Mouse (Mus musculus) forebrain, embryonic 13.5 days (tissue): ENCODE results near the gene Gpr19. TPM values are rescaled to one million over a fixed set of nuclear protein-coding genes. Genes with fewer than 3 reads are reported as not detected.

Experiments
- ATAC-seq: fragments of 200-750 bp; cut with Nextera tagmentation; 2 replicates; pipeline ENCODE4 v1.8.0; 2017
- H3K27ac ChIP-seq: fragments of 300-500 bp; sonication (generic); 2 replicates; pipeline ENCODE4 v1.5.1; 2015; ENCODE audit warnings: inconsistent platforms, mild to moderate bottlenecking, moderate library complexity
- H3K27me3 ChIP-seq: fragments of 300-500 bp; sonication (generic); 2 replicates; pipeline ENCODE4 v1.6.1; 2015; ENCODE audit warnings: mild to moderate bottlenecking, inconsistent platforms
- H3K36me3 ChIP-seq: fragments of 300-500 bp; sonication (generic); 2 replicates; pipeline ENCODE4 v1.6.1; 2015; ENCODE audit warnings: mild to moderate bottlenecking, inconsistent platforms; ENCODE audit not compliant: poor library complexity, severe bottlenecking
- H3K4me1 ChIP-seq: fragments of 300-500 bp; sonication (generic); 2 replicates; pipeline ENCODE4 v1.6.1; 2015; ENCODE audit warnings: inconsistent platforms
- H3K4me2 ChIP-seq: fragments of 300-500 bp; sonication (generic); 2 replicates; pipeline ENCODE4 v1.6.1; 2015; ENCODE audit warnings: inconsistent platforms, mild to moderate bottlenecking, moderate library complexity
- H3K4me3 ChIP-seq: fragments of 300-500 bp; sonication (generic); 2 replicates; pipeline ENCODE4 v1.5.1; 2015; ENCODE audit warnings: mild to moderate bottlenecking, inconsistent platforms
- H3K9ac ChIP-seq: fragments of 300-500 bp; sonication (generic); 2 replicates; pipeline ENCODE4 v1.6.1; 2015; ENCODE audit warnings: mild to moderate bottlenecking, inconsistent platforms
- H3K9me3 ChIP-seq: fragments of 300-500 bp; sonication (generic); replicated peaks from 2 replicates; pipeline ENCODE4 v1.6.1; 2016; ENCODE audit warnings: inconsistent platforms
- WGBS: fragments of 180-500 bp; shearing (Covaris S2); methylation state at CpG from one replicate; pipeline ENCODE4 v1.1.7; 2015; 5-methylcytosine and 5-hydroxymethylcytosine counted together
- polyA plus RNA-seq: library from polyadenylated mRNA; unstranded; fragments of >200 nt; fragmentation: Nextera tagmentation; extraction: Ambion mirVana; gene quantifications from 2 replicates; pipeline ENCODE4 v1.2.1, GENCODE M21; 2015

Gpr19 gene
- polyA plus RNA-seq, 1 experiment from 2014 or later: 46.4 TPM

DNA sequence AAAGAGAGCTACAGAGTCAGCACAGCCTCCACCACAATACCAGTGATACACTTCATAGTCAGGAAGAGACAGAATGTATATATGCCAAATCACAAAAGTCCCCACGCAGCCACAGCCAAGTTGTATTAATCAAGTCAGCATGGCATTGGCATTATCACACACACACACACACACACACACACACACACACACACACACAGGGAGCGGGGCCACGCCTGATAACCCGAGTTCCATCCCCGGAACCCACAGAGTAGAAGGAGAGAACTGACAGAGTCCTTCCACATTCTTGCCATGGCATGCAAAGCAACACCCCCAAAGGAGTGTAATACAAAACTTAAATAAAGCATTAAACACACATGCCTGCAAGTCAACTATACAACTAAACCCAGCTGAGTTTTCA is 18.8 kb downstream of the Gpr19 start:
- no peak overlapping the region for H3K4me3 ChIP-seq
- no peak overlapping the region for H3K9ac ChIP-seq
- no peak for ATAC-seq
- H3K27me3 ChIP-seq: no peaks in the 10 kb centered on the region
- H3K9me3 ChIP-seq: no peaks in the 10 kb centered on the region
- H3K36me3 ChIP-seq: peaks cover 39% of the 10 kb centered on the region
- no peak overlapping the region for H3K4me2 ChIP-seq
- H3K27ac ChIP-seq: no peak overlapping the region
- 92% methylated on average over 5 of the region's 5 CpGs for WGBS
- H3K4me1 ChIP-seq: peaks cover 32% of the 10 kb centered on the region

DNA sequence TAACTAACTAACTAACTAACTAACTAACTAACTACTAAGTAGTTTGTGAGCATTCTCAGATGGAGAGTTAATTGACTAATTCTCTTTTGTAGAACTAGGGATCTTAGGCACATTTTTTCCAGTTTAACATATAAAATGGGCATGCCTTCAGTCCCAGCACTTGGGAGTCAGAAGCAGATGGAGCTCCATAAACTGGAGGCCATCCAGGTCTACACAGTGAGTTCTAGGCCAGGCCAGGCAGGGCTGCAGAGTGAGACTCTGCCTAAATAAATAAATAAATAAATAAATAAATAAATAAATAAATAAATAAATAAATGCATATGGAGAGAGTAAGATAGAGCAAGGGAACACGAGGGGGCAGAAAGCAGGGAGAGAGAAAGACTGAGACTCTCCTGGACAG is 20.5 kb downstream of the Gpr19 start:
- H3K27ac ChIP-seq: no peak overlapping the region
- H3K9me3 ChIP-seq: no peaks in the 10 kb centered on the region
- no peak overlapping the region for H3K4me3 ChIP-seq
- 58% methylated on average over 1 of the region's 1 CpGs for WGBS
- H3K4me1 ChIP-seq: peaks cover 25% of the 10 kb centered on the region
- H3K4me2 ChIP-seq: no peak overlapping the region
- no peaks in the 10 kb centered on the region for H3K27me3 ChIP-seq
- no peak for ATAC-seq
- H3K36me3 ChIP-seq: peaks cover 46% of the 10 kb centered on the region
- H3K9ac ChIP-seq: no peak overlapping the region

DNA sequence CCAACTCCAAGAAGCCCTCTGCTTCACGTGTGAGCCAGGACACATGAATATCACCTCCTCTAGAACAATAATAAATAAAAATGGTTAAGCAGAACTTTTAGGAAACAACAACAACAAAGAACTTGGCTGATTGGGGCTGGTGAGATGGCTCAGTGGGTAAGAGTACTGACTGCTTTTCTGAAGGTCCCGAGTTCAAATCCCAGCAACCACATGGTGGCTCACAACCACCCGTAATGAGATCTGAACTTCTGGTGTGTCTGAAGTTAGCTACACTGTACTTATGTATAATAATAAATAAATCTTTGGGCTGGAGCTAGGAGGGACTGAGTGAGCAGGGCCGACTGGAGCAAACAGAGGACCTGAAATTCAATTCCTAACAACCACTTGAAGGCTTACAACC is 21.1 kb downstream of the Gpr19 start:
- WGBS: 92% methylated on average over 4 of the region's 4 CpGs
- no peak overlapping the region for H3K9ac ChIP-seq
- ATAC-seq: no peak
- H3K27me3 ChIP-seq: no peaks in the 10 kb centered on the region
- no peaks in the 10 kb centered on the region for H3K9me3 ChIP-seq
- H3K27ac ChIP-seq: no peak overlapping the region
- no peak overlapping the region for H3K4me2 ChIP-seq
- peaks cover 47% of the 10 kb centered on the region for H3K36me3 ChIP-seq
- H3K4me3 ChIP-seq: no peak overlapping the region
- H3K4me1 ChIP-seq: peaks cover 25% of the 10 kb centered on the region

DNA sequence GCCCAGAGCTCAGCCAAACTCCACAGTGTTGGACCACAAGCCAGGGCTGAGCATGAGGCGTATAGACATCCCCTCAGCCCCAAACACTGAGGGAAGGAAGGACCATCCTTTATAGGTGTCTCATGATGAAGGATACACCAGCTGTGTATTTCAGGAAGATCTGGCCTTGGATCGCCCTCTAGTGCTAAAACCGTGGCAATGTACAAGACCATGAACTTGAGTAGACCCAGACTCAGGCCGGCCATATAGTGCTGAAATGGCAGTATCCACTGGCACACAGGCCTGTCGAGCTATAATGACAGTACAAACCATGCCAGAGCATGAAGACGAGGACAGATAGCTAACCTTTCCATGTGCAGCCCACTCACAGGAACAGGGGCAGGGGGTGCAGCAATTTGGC is 21.6 kb downstream of the Gpr19 start:
- peaks cover 47% of the 10 kb centered on the region for H3K36me3 ChIP-seq

DNA sequence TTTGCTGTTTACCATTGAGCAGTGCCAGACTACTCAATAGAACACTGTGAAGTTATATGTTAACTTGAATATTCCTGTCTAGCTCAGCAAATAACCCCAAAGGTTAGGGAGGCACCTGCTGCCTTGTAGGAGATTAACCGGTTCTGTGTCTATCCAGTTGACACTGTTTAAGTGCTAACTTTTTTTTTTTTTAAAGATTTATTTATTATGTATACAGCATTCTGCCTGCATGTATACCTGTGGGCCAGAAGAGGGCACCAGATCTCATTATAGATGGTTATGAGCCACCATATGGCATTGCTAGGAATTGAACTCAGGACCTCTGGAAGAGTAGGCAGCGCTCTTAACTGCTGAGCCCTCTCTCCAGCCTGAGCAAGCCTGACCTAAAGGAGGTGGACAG is 25.4 kb downstream of the Gpr19 start:
- Histone ChIP-seq H3K4me2 (no peak overlapping the region), H3K9ac (no peak overlapping the region), H3K9me3 (no peaks in the 10 kb centered on the region), H3K4me3 (no peak overlapping the region), H3K27me3 (no peaks in the 10 kb centered on the region), H3K4me1 (no peaks in the 10 kb centered on the region), H3K36me3 (peaks cover 76% of the 10 kb centered on the region), H3K27ac (no peak overlapping the region)
- 85% methylated on average over 2 of the region's 2 CpGs for WGBS
- no peak for ATAC-seq

More for the DNA sequence above, 21.6 kb downstream of the Gpr19 start:
- no peak overlapping the region for H3K27ac ChIP-seq
- no peaks in the 10 kb centered on the region for H3K27me3 ChIP-seq
- no peak overlapping the region for H3K4me3 ChIP-seq
- no peak for ATAC-seq
- H3K9me3 ChIP-seq: no peaks in the 10 kb centered on the region
- no peak overlapping the region for H3K4me2 ChIP-seq
- H3K4me1 ChIP-seq: peaks cover 25% of the 10 kb centered on the region
- WGBS: 77% methylated on average over 6 of the region's 6 CpGs
- no peak overlapping the region for H3K9ac ChIP-seq

DNA sequence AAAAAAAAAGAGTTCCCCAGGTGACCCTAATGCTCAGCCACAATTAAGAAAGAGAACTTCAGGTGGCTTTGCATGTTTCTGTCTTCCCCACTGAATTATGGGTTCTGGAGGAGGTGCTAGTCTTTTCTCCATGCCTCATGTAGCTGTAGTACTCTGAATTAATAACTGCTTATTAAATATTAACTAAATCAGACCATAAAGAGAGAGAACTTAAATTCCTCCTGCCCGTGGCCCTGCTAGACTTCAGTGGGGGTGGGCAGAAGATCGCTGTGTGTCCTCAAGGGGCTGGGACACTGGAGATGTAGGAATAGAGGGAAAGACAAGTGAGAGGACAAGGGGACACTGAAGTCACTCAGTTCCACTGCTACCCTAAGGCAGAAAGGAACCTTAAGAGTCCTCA is 26.1 kb downstream of the Gpr19 start:
- 93% methylated on average over 2 of the region's 2 CpGs for WGBS
- no peaks in the 10 kb centered on the region for H3K27me3 ChIP-seq
- H3K4me2 ChIP-seq: no peak overlapping the region
- no peak overlapping the region for H3K27ac ChIP-seq
- peaks cover 82% of the 10 kb centered on the region for H3K36me3 ChIP-seq
- H3K9me3 ChIP-seq: no peaks in the 10 kb centered on the region
- H3K4me3 ChIP-seq: no peak overlapping the region
- ATAC-seq: no peak
- no peaks in the 10 kb centered on the region for H3K4me1 ChIP-seq
- no peak overlapping the region for H3K9ac ChIP-seq

DNA sequence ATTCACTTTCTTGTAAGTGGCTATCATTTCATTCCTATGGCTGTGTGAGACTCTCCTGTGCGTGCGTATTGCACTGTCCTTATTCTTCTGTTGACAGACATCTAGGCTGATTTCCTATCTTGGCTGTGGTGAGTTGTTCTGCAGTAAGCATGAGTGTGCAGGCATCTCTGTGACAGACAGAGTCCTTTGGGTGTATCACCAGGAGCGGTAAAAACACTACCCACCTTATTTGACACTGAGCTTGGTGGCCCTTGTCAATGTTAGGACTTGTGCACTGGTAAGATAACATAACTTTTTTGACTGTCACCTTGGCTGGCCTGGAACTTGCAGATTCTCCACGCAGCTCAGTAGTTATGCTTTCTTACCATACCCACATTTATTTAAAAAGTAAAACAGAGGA is 27.5 kb downstream of the Gpr19 start:
- 94% methylated on average over 4 of the region's 4 CpGs for WGBS

DNA sequence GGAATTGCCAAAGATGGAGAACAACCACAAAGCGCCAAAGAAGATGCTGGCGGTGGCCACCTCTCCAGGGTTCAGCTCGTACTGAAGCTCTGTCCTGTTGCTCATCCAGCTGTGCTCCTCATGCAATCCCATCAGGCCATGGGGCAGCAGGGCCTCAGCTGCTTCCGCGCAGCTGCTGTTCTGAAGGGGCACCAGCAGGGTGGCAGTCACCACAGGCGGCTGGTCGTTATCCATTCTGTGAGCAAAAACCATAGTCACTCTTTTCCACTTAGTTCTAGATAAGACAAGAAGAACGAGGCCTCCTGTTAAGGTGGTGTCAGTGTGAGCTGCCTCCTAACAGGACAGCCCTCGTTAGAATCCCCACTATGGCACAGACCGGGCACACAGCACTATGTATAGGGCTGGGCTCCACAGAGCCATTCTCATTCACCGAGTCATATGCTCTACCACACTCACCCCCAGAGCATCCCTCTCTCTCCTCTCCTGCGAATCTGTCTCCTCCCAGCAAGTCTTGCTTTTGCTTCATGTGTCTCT is 28.1 kb downstream of the Gpr19 start:
- no peak overlapping the region for H3K9ac ChIP-seq
- WGBS: 76% methylated on average over 12 of the region's 12 CpGs
- H3K9me3 ChIP-seq: no peaks in the 10 kb centered on the region
- no peaks in the 10 kb centered on the region for H3K4me1 ChIP-seq
- H3K27me3 ChIP-seq: no peaks in the 10 kb centered on the region
- no peak overlapping the region for H3K4me3 ChIP-seq
- no peak overlapping the region for H3K27ac ChIP-seq
- no peak overlapping the region for H3K4me2 ChIP-seq
- peaks cover 79% of the 10 kb centered on the region for H3K36me3 ChIP-seq
- ATAC-seq: no peak

More for the DNA sequence above, 27.5 kb downstream of the Gpr19 start:
- H3K4me1 ChIP-seq: no peaks in the 10 kb centered on the region
- no peaks in the 10 kb centered on the region for H3K9me3 ChIP-seq
- no peak overlapping the region for H3K27ac ChIP-seq
- no peak overlapping the region for H3K9ac ChIP-seq
- H3K4me3 ChIP-seq: no peak overlapping the region
- no peak for ATAC-seq
- H3K27me3 ChIP-seq: no peaks in the 10 kb centered on the region
- no peak overlapping the region for H3K4me2 ChIP-seq
- peaks cover 81% of the 10 kb centered on the region for H3K36me3 ChIP-seq

DNA sequence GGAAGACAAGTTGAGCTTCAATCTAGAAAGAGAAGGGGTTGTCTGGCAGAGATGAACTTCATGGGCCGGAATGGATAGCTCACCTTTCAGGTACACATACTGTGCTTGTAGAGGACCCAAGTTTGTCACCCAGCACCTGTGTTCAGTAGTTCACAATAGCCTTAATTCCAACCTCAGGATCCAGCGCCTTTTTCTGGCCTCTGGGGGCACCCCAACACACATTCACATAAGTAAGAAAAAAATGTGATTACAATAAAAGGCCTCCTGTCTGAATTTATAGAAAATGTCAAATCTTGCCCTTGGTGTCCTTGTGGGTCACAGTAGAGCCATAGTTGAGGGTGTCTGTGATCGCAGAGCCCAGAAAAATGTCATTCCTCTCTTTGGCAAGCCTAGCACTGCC is 31.1 kb downstream of the Gpr19 start:
- H3K27me3 ChIP-seq: no peaks in the 10 kb centered on the region
- no peak overlapping the region for H3K27ac ChIP-seq
- ATAC-seq: no peak
- no peak overlapping the region for H3K9ac ChIP-seq
- no peak overlapping the region for H3K4me3 ChIP-seq
- no peaks in the 10 kb centered on the region for H3K9me3 ChIP-seq
- H3K4me2 ChIP-seq: no peak overlapping the region
- 88% methylated on average over 3 of the region's 3 CpGs for WGBS
- peaks cover 61% of the 10 kb centered on the region for H3K36me3 ChIP-seq
- H3K4me1 ChIP-seq: peaks cover 7% of the 10 kb centered on the region

DNA sequence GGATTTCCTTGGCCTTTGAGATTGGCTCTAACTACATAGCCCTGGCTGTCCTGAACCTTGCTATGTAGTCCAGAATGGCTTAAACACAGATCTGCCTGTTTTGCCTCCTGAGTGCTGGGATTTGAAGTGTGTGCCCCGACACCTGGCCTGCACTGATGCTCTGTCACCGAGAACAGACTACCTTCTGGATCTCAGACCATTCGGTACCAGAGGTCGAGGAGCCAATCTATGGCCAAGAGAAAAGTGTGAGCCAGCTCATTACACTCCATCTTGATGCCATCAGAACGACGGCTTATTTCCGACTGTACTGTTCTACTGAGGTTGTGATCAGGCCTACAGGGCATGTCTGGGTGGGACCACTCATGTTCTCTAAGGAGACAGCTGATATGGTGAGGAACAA is 32.3 kb downstream of the Gpr19 start:
- Histone ChIP-seq H3K9me3 (no peaks in the 10 kb centered on the region), H3K4me3 (no peak overlapping the region), H3K9ac (no peak overlapping the region), H3K4me2 (no peak overlapping the region), H3K36me3 (peaks cover 49% of the 10 kb centered on the region), H3K27ac (no peak overlapping the region), H3K27me3 (no peaks in the 10 kb centered on the region), H3K4me1 (peaks cover 16% of the 10 kb centered on the region)
- ATAC-seq: no peak
- WGBS: 93% methylated on average over 7 of the region's 7 CpGs

DNA sequence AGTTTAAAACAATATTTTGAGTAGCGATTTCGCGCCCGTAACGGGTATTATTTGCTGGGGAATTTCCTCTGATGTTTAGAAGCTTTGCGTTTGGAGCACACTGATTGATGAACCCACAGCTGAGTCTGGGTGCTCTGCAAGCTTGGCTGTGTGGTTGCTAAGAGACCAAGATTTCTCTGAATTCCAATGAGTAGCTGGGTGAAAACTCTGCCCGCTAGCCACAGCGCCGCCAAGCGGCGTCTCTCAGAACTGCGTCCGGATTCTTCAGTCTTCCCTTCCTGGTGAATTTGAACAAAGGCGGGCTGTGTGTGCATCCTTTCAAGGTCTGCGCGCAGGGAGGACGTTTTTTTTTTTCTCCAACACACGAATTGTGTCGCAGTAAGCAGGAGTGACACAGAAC is 35.2 kb downstream of the Gpr19 start:
- under 1% methylated on average over 19 of the region's 19 CpGs for WGBS
- H3K4me3 ChIP-seq: peak overlapping the region; percentile 33
- peak overlapping the region; percentile 62 for H3K4me2 ChIP-seq
- no peaks in the 10 kb centered on the region for H3K9me3 ChIP-seq
- H3K4me1 ChIP-seq: peaks cover 16% of the 10 kb centered on the region
- H3K27ac ChIP-seq: peak overlapping the region; percentile 72
- H3K27me3 ChIP-seq: no peaks in the 10 kb centered on the region
- H3K36me3 ChIP-seq: peaks cover 21% of the 10 kb centered on the region
- peak overlapping the region; percentile 60 for H3K9ac ChIP-seq
- ATAC-seq: peak; percentile 94

DNA sequence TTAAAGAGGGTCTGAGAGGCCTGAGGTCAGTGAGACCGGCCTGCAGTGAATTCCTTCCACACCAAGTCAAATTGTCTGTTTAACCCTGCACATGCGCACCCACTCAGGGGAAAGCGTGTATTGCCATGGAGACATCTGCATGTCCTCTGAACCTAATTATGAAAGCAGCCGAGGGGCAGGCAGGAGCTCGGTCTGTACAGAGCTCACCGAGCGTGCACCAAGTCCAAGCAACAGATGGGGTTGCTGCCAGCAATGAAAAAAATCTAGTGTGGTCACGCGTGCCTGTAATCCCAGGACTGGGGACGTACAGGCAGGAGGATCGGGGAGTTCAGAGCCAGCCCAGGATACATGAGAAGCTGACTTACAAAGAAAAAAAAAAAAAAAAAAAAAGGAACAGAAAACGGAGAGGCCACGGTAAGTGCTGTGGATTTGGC is 35.7 kb downstream of the Gpr19 start:
- Histone ChIP-seq H3K4me2 (peak overlapping the region; percentile 62), H3K9me3 (no peaks in the 10 kb centered on the region), H3K4me3 (peak overlapping the region; percentile 33), H3K9ac (peak overlapping the region; percentile 60), H3K4me1 (peaks cover 16% of the 10 kb centered on the region), H3K36me3 (peaks cover 17% of the 10 kb centered on the region), H3K27ac (peak overlapping the region; percentile 72), H3K27me3 (no peaks in the 10 kb centered on the region)
- WGBS: 12% methylated on average over 13 of the region's 13 CpGs
- peak; percentile 71 for ATAC-seq

DNA sequence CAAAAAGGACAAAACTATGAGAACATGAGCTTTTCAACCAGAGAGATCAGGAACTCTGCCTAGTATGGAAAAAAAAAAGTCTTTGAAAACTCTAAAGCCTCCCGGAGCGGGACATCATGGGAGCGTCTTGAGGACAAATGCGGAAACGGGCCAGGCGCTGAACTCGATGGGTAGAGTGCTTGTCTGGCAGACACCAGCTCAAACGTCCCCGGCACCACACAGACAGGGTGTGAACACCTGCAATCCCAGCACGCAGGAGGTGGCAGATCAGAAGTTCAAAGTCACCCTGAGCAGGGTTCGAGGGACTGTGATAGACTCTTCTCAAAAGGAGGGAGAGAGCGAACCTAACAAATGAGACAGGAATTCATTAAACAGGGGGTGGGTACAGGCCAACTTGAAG is 37.0 kb downstream of the Gpr19 start:
- H3K9ac ChIP-seq: no peak overlapping the region
- no peak overlapping the region for H3K4me3 ChIP-seq
- WGBS: 87% methylated on average over 12 of the region's 12 CpGs
- H3K9me3 ChIP-seq: no peaks in the 10 kb centered on the region
- H3K27ac ChIP-seq: no peak overlapping the region
- H3K36me3 ChIP-seq: peaks cover 14% of the 10 kb centered on the region
- H3K4me1 ChIP-seq: peaks cover 16% of the 10 kb centered on the region
- no peaks in the 10 kb centered on the region for H3K27me3 ChIP-seq
- ATAC-seq: no peak
- H3K4me2 ChIP-seq: no peak overlapping the region
